Mouse (Mus musculus): ENCODE measurements at regions not wholly inside any gene's neighbourhood (a gene's known extent, or its start where the extent isn't known, plus 50 kb on each side); places are given as distances from the start of the nearest gene placed in this dataset.
"Not testable (repeated sequence)": the region's sequence is repeated elsewhere in the genome, so short reads cannot be mapped to it uniquely, and the experiment has no call there.

DNA sequence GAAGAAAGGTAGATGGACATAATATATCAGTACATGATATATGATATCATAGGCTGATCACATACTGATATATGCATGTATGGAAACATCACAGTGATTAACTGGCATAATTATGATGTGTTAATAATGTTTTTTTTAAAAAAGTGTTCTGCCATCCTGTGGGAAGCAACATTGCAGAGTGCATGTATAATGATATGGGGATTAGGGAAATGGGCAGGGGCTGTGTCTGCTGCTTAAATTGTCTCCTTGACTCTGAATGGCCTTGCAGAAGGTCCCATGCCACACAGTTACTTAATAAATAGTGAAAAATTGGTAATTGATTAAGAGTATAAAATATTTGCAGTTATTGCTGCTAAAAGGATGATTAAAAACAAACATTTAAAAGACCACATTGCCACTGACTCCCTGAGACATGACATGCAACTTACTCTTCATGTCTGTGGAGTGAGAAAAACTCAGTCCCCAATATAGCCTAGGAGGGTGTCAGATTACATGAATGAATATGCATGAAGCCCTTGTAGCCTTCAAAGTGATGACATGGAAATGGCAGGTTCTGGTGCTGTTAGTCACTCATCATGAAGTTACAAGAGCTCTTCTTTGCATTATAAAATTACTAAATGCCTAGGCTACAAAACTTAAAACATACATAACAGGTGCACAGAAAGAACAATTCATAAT is 440.1 kb upstream of the Ube2e3 start:
- DNase-seq (ENCODE audit: low spot score in 2 of 2): no peak

DNA sequence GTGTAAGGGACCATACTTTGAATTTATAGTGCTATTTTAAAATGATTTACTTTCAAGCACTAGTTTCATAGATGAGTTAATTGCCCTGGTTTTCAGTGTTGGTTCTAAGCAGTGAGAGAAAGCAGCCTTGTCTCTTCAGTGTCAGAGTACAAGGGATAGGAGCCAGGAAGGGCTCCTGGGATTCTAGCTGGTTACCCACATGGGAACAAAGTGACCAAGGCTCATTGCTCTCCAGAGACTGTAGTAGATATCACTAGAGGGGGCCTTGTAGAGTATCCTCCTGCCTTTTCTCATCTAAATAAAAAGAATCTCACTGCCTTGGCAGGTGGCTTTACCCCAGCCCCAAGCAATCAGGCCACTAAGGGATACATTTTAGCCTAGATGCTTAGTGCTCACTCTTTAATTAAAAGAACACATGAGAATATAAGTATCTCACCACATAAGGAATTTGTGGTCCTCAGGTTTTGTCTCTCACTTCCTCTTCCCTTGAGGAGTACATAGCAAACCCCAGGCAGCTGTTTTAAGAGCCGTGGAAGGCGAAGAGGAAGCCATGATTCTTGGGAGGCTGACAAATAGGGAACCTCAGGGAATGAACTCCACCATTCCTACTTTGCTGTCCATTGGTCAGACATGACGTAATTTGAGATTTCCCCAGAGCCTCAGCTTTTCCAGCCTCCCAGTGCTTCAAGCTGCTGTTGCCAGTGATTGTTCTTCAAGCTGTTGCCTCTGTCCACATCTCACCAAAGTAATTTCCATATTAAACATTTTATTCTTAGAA is 449.2 kb upstream of the Ube2e3 start:
- no peak for DNase-seq (ENCODE audit: low spot score in 2 of 2)

DNA sequence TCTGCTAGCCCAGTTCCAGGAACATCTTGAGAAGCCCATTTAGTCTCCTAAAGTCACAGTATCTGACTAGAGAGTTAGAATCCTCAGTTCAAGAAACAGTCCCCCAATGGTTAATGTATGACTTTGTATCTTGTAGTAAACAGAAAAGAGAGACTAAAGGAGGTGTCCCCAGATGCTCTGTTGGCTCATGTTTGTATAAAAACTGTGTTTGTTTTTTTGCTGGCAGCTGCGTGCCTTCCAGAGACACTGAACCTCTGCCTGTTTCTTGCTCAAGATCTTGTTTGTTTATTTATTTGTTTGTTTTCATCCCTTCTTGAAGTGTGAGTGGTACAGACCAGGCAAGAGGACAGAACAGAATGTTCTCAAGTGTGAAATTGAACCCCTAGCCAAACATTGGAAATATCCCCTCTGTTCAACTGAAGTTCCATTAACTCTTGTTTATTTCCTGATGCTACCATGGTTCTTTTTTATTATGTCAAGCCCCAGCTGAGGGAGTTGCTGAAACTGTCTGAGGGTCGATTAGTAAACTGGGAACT is 451.3 kb upstream of the Ube2e3 start:
- no peak for DNase-seq (ENCODE audit: low spot score in 2 of 2)

DNA sequence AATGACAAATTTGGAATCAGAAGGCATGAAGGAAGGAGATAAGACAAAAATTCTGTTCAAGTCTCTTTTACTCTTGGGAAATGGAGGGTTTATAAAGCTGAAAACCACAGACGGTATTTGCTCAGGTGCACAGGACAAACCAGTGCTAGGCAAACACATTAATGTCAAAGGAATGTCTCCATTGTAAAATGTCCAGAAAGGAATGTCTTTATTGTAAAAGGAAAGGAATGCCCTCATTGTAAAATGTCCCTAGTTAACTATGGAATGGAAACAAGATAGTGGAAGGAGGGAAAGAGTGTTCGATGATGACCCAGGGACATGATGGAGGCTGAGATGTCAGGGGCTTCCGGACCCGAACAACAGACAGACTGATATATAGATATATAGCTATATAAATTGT is 454.9 kb upstream of the Ube2e3 start:
- no peak for DNase-seq (ENCODE audit: low spot score in 2 of 2)

DNA sequence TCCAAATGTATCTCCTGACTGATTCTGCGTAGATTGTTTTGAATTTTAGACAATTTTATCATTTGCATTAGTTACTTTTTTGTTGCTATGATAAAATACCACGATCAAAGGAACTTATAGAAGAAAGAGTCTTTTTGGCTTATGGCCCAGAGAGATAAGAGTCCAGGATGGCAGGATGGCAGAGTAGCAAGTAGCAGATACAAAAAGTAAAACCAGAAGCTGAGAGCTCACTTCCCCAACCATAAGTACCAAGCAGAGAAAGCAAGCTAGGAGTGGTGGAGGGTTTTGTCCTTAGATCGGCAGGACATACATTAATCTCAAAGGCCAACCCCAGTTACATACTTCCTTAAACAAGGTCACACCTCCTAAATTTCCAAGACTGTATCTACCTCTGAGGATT is 457.7 kb upstream of the Cwc22 start:
- no peak for DNase-seq (ENCODE audit: low spot score in 2 of 2)

DNA sequence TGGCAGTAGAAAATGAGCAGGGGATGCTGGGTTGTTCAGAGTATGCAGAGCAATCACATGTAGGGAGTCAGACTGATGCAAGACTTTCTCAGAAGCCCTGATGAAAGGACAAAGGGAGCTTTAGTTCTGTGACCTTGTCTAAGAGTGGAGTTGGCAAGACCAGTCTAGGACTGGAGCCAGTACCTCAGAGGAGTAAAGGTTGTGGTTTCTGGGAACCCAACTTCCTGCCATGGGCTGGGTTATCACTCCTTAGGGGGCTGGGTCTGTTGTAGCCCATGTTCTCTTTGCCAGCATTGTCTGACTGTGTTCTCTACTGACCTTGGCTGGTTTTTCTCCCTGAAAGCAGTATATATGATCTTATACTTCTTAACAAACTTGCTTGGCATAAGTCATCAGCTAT is 453.1 kb upstream of the Cwc22 start:
- DNase-seq (ENCODE audit: low spot score in 2 of 2): no peak

DNA sequence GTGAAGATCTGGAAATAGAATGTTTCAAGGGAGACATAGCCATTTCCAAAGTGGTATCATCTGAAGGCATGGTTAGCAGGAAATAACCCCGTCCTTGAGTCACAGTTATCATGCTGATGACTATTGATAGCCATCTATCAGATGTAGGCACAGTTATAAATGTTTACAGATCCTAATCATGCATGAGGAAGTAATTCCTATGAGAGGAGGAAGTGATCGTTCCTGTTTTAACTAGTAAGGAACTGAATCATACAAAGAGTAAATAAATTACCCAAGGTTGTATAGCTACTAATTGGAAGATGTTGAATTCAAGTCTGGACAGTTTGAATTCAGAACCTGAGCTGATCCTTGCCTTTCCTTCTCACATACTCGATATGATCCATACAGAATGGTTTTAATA is 450.7 kb upstream of the Cwc22 start:
- DNase-seq (ENCODE audit: low spot score in 2 of 2): no peak

DNA sequence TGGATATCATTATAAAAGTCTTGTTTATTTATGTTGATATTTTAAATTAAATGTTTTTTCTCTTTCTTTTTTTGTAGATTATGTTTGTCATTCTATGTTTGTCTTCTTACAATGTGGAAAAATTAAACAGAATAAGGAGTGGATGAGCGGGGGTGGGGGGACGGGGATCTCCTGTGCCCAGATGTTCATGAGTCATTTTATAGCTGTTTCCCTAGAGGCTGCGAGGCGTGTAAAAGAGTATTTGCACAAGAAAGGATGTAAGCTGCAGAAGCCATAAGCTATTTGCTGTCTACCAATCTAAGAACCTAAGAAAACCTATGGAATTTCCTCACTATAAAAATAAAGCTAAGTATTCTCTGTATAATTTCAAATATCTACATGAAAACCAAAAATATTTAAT is 446.9 kb upstream of the Cwc22 start:
- no peak for DNase-seq (ENCODE audit: low spot score in 2 of 2)

DNA sequence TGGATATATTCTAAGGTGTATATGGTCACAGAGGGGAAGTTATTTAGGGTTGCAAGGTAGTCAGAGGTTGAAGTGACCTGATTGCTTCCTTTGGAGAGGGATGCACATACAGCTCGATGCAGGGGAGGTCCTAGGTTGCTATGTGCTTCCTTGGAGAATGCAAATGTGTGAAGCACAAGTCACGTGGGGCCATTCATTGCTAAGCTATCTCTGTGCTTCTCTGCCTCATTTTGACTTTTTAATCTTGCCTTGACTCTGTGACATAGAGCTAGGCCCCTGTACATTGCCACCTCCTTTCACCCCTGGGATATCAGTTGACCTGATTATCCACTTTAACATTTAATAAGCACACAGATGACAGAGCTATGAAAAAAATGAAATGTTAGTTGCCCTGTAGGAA is 446.2 kb upstream of the Cwc22 start:
- no peak for DNase-seq (ENCODE audit: low spot score in 2 of 2)

DNA sequence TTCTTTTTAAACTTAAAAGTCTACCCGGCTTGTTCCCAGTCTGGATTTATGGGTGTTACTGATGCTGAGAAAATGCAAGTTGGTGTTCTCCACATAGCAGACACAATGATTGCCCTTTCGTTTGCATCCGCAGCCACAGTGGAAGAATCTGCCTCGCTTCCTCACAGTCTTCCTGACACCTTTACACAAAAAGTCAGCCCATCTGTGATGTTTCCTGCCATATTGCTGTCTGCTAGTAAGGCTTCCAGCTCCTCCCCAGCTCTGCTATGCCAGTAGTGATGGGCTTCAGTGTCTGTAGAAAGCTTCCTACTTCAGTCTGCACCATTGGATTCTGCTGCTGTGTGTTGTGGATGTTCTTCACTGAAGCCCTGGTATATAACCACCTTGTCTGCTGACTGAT is 441.8 kb upstream of the Cwc22 start:
- no peak for DNase-seq (ENCODE audit: low spot score in 2 of 2)

DNA sequence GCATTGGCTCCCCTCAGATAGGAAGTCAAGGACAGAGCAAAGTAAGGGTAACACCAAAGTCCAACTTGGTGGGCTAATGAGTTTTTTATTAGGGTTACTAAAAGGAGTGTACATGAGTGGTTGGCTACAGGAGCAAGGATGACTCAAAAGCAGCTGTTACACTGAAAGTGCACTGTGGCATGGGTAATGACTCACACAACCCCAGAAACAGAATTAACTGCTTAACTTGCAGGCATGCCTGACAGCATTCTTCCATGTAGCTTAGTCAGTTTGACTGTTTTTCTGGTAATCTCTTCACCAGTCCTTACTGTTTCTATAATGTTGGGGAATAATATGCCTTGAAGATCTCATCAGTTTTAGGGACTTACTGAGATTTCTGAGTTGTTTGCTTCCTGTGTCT is 435.1 kb upstream of the Cwc22 start:
- DNase-seq (ENCODE audit: low spot score in 2 of 2): no peak

DNA sequence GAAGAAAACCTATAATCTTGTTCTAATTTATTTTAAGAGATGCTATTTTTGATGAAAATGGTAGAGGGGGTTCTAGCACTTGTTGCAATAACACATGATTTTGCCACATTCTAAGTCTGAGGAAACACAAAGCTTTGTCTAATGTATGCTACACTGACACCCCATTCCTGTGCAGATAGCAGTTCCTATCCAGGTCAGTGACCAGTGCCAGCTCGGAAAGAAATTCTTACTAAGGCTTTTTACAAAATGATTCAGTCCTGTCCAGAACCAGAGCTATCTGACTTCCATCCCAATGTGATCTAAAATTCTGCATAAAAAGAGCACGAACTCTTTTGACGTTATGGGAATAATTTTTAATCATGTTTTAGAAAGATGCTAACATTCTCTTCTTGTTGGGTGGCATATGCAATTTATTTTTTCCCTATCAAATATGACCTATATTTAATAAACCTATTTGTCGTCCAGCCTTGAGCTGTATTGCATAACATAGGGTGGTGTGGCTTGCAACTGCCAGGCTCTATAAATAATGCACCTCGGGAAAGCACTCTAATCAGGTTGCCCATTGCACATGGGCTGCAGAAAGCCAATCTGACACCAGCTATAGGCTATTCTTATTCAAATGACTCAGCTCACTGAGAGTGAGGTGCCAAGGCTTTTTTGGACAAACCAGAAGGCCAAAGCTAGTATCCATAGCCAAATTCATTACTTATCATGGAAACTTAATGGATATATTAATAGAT is 385.7 kb upstream of the Cwc22 start:
- no peak for DNase-seq (ENCODE audit: low spot score in 2 of 2)

DNA sequence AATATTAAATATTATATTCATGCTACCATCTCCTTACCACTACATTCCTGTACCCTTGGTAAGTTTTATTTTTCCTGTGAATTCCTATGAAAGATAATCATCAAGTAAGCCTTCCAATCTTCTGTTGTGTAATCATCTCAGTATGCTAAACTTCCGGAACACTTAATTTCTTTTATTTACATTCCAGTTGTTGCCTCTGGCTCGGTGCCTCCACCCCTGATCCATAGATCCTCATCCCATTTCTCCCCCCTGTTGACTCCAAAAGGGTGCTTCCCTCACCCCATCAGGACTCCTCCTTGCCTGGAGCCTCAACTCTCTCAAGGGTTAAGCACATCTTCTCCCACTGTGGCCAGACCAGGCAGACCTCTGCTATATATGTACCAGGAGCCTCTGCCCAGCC is 379.9 kb upstream of the Cwc22 start:
- DNase-seq (ENCODE audit: low spot score in 2 of 2): no peak

DNA sequence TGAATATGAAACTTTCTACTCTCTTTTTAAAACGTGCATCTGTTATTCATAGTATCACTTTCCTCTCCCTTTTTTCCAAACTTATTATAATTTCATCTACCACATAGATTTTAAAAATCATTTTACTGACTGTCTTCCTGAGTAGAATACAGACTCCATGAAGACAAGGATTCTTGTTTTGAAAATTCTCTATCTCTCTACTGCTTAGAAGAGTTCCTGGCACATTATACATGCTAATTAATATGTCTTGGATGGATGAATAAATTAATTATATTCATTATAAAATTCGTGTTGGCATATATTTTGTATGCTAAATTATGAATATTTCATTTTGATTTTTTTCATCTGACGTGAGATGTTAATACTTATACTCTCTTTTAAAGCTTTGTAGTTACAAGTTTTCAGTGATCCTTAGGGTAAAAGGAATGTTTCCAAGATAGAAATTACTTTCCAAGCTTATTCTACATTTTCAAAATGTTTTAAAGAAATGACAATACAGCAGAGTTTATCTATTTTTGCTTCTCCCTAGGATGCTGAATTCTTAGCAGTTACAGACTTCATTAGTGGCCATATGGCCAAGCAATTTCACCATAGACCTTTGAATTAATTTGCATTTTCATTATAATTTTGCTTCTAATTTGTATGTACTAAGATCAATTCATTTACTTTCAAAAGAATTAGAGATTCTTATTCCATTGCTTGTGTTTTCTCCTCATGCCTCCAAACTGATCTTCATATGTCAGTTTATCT is 376.2 kb upstream of the Cwc22 start:
- no peak for DNase-seq (ENCODE audit: low spot score in 2 of 2)

DNA sequence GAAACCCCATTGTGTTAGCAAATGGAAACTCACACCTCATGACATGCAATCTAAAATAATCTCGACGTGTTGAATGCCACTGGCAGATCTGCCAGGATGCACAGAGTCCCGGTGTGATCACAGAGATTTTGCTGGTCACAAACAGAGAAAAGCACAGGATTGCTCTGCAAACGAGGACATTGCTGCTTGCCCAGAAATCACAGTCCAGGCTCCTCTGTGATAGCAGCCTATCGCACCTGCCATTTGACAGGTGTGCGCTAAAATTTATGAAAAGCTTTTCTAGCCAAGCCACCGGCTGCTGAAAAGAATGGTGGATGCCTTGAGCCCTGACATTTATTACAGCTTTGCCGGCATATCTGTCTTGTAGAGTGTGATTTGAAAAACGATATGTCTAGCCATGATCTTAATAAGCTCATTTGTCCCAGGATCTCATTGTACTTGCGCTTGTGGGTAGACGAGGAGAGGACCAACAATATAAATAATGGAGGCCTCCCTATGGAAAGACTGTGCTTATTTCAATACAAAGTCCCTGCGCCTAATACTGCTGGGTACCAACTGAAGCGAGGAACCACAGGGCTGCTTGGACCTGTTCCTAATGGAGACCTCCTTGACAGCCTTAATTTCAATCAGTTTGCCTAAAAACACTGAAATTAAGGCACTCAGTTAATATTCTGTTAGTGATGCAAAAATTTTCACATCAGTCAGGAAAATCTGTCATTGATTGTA is 365.8 kb upstream of the Cwc22 start:
- DNase-seq (ENCODE audit: low spot score in 2 of 2): no peak

DNA sequence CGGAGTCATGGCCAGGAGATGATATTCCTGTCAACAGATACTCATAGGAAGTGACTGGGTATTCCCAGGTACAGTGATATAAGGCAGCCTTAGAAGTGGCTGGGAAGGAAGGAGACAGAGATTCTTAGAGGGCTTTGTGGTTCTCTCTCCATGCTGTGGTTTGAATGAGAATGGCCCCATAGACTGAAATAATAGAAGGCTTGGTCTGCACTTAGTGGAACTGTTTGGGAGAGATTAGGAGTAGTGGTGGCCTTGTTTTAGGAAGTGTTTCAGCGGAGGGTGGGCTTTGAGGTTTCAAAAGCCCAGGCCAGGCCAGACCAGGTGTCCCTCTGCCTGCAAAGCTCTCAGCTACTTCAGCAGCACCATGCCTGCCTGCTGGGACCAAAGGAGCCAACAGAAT is 363.2 kb upstream of the Cwc22 start:
- no peak for DNase-seq (ENCODE audit: low spot score in 2 of 2)

DNA sequence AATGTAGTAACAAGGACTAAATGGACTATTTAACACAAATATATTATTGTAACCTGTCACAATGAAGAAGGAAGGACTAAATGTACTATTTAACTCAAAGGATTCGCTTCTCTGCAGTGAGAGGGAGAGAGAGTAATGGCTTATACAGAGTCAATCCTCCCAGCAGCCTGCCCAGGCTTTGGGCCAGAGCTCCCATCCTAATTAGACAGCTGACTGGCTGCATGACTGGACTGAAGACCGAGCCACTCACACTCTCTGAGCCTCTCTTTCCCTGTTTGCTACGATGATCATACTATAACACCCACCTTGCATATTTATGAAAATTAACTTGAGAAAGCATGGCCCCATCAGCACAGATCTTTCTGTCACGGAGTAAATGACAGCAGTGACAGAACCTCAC is 360.7 kb upstream of the Cwc22 start:
- no peak for DNase-seq (ENCODE audit: low spot score in 2 of 2)

DNA sequence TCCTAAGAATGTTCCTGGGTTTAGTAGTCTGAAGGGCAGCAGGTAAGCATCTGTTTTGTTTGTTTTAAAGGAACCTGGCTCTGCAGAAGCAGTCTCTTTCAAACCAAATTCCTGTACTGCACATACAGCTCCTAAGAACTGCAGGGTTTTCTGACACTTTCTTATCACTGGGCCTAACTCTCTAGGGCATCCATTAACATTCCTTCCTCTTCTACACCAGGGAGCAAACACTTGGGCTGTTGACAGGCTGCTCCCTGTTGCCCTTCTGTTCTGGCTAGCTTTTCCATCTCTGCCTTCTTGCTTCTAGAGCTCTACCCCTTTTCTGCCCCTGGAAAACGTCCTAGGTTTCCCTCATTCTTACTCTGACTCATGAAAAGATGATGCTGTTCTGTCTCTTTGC is 345.5 kb upstream of the Cwc22 start:
- DNase-seq (ENCODE audit: low spot score in 2 of 2): no peak

DNA sequence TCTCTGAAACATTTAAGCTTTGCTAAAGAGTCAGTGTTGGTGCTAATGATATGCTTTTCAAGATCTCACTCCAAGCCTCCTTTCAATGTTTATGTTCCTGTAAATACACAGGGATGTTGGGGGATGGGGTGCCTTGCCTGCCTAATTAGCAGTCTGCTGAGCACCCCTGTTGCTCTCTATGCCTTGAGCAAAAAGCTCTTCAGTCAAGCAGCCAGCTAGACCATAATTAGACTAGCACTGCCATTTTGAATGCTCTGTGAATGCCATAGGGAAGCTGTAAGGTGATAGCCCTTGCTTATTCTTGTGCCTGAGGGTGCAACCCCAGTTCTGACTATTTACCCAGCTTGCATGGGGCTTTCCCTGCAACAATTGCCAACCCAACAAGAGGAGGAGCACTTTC is 338.6 kb upstream of the Cwc22 start:
- DNase-seq (ENCODE audit: low spot score in 2 of 2): no peak

DNA sequence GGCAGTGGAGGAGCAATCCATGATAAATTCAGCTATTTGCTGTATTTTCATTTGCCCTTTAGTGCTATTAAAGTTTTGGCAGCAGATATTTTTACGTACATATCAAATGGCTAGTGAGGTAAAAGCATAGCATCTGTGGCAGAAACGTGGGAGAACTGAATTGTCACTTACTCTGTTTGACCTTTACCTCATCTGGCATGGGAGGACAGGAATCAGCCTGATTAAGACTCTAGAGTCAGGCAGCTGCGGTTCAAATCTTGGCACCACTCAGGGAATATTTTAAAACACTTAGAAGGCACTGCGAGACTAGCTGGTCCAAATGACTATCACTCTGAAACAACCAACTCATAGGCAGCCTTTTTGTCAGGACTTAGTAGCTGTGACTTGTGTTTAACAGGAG is 337.4 kb upstream of the Cwc22 start:
- no peak for DNase-seq (ENCODE audit: low spot score in 2 of 2)

DNA sequence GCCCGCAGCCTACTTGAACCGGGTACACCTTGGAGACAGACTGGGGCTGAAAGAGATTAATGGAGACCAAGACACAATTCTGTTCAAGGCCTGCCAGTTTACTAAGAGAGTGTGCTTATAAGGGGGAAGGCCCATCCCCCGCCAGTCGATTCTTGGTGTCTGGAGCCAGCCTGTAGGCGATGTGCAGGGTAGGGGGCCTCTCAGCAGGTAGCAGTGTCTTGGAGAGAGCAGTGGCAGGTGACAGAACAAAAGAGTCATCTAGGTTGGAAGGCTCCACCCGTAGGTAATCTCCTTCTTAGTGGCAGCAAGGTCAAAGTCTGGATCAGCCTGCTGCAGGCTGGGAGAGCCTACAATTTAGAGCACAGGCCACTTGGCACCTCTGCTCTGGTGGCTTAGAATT is 335.7 kb upstream of the Cwc22 start:
- not testable (repeated sequence) for DNase-seq (ENCODE audit: low spot score in 2 of 2)

All from adrenal gland, adult 18-20 months (tissue).